Mouse (Mus musculus) bone marrow, adult 2 months (tissue): ENCODE data around the gene Daglb.

Experiments used
- CTCF ChIP-seq: fragments of 200-500 bp; IDR thresholded peaks from 2 replicates; pipeline ENCODE4 v1.5.1; 2011; ENCODE audit warnings: low read length, control low read depth; ENCODE audit not compliant: control insufficient read depth, insufficient read depth
- POLR2A ChIP-seq: fragments of 200-500 bp; IDR thresholded peaks from 2 replicates; pipeline ENCODE4 v1.6.1; 2011; ENCODE audit warnings: low read depth, mild to moderate bottlenecking, control low read depth, low read length, borderline replicate concordance; ENCODE audit not compliant: control insufficient read depth

GRCm38 (mm10) chr5:143470421-143471164 is 6.2 kb downstream of the Daglb start:
- TF ChIP-seq CTCF (no peak), POLR2A (no peak)
